ENCODE assay signal across 8 mouse cellular contexts in the genomic region with DNA sequence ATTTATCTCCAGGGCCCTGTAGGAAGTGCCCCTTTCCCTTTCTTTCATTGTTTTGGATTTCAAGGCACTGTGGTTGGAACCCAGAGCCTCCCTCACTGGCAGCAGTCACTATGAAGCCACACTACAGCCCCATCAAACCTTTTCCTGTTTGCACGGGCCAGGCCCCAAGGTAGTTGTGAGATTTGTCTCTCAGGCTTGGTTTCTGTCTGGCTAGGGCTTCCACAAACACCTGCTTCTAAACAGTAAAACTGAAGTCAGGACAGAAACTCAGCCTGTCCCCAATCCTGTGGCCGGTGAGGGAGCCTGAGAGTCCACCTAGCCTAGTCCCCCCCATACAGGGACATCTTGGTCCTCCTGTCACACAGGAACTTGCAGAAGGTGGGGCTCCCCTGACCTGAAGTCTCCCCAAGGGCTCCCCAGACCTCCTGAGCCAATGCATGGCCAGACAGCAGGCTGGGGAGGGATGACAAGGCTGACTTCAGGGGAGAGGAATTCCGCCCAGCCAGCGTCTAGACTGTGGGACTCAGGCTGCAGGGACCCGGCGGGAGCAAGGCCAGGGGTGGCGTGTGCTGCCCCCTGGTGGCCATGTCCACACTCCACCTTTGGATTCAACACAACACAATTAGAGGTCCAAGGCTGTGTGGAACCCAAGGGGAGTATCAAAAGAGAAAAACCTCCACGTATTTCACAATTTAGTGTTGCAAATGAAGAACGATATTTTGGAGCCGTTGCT. TPM values are rescaled to one million over a fixed set of nuclear protein-coding genes. Genes with fewer than 3 reads are reported as not detected.
A peak's percentile ranks its signal among the peaks of the same experiment; 100 is the strongest.
DNase-seq lines count a peak whose midpoint lies in the region; ATAC-seq lines count a peak whose summit lies in the region.

No protein-coding gene starts in this region.

- peaks cover 25% of the 10 kb centered on the region for H3K27me3 ChIP-seq in forebrain, embryonic 14.5 days (replicated peaks; ENCODE audit: control insufficient read depth, insufficient read depth, low read length)

- no peaks in the 10 kb centered on the region for H3K9me3 ChIP-seq in forebrain, embryonic 14.5 days (replicated peaks; ENCODE audit: control insufficient read depth, low read length)

- ATAC-seq in forebrain, embryonic 14.5 days = peak; percentile 86

- H3K4me1 ChIP-seq in forebrain, embryonic 14.5 days (ENCODE audit: control insufficient read depth, insufficient read depth, low read length) = peaks cover 2% of the 10 kb centered on the region; the same call in 1 of the 2 replicates

- DNase-seq in Muller cell, postnatal 12 days (ENCODE audit: inconsistent ontology term) = peak; percentile 95
- DNase-seq in cerebellum, adult 11-12 months = peak; percentile 78
- peak; percentile 87 for DNase-seq in forebrain, embryonic 14.5 days (ENCODE audit: low spot score)
- peak; percentile 93 for DNase-seq in heart, postnatal 4 days
- DNase-seq in layer of hippocampus, postnatal 14 days (ENCODE audit: low spot score in 2 of 2) = peak; percentile 60 to 61
- peak; percentile 91 for DNase-seq in lung, postnatal 4 days
- DNase-seq in retina, embryonic 14.5 days (ENCODE audit: low spot score) = peak; percentile 95
- peak; percentile 64 for DNase-seq in urinary bladder, adult 2 months (ENCODE audit: low spot score)

- H3K36me3 ChIP-seq in forebrain, embryonic 14.5 days (ENCODE audit: control insufficient read depth, insufficient read depth, low read length) = no peaks in the 10 kb centered on the region

- no peak overlapping the region for H3K4me3 ChIP-seq in forebrain, embryonic 14.5 days (ENCODE audit: low read depth, low read length)

- no peak overlapping the region for H3K27ac ChIP-seq in forebrain, embryonic 14.5 days (ENCODE audit: low read depth, low read length)

- no peak overlapping the region for H3K9ac ChIP-seq in forebrain, embryonic 14.5 days (ENCODE audit: low read length)

- WGBS in forebrain, embryonic 14.5 days = 15% methylated on average over 10 of the region's 10 CpGs

- no peak overlapping the region for H3K4me2 ChIP-seq in forebrain, embryonic 14.5 days (ENCODE audit: low read length)

RNA-seq across cellular contexts. Expression of gene Gng7, which starts 26.9 kb away (rescaled TPM):
- 15.3 and 20.8 TPM in 2 replicates for polyA plus RNA-seq in forebrain, embryonic 14.5 days (2014; fragmentation: Nextera tagmentation; extraction: Ambion mirVana)
- under 1 TPM; 0.38 to 0.47 TPM for total RNA-seq in heart, postnatal 4 days (2021)
- total RNA-seq in layer of hippocampus, postnatal 14 days (2021) = 100 to 1,000 TPM; 170 to 173 TPM
- polyA plus RNA-seq in urinary bladder, adult 2 months (2012; rRNA removed) = 4.2 and 5.4 TPM in 2 replicates

RNA-seq across cellular contexts. Expression of gene Diras1, which starts 37.6 kb away (rescaled TPM):
- polyA plus RNA-seq in forebrain, embryonic 14.5 days (2014; fragmentation: Nextera tagmentation; extraction: Ambion mirVana) = 19.0 and 21.0 TPM in 2 replicates
- total RNA-seq in heart, postnatal 4 days (2021) = not detected
- total RNA-seq in layer of hippocampus, postnatal 14 days (2021) = 100 to 1,000 TPM; 100 to 105 TPM
- 0.12 and 0.17 TPM in 2 replicates for polyA plus RNA-seq in urinary bladder, adult 2 months (2012; rRNA removed)

RNA-seq across cellular contexts. Expression of gene Slc39a3, which starts 49.4 kb away (rescaled TPM):
- polyA plus RNA-seq in forebrain, embryonic 14.5 days (2014; fragmentation: Nextera tagmentation; extraction: Ambion mirVana) = 20.7 and 26.9 TPM in 2 replicates
- total RNA-seq in heart, postnatal 4 days (2021) = 1 to 10 TPM; 7.6 to 7.8 TPM
- 10 to 100 TPM; 63.9 to 70.2 TPM for total RNA-seq in layer of hippocampus, postnatal 14 days (2021)
- polyA plus RNA-seq in urinary bladder, adult 2 months (2012; rRNA removed) = 25.3 and 29.3 TPM in 2 replicates

RNA-seq across cellular contexts. Expression of gene Gadd45b, which starts 58.0 kb away (rescaled TPM):
- polyA plus RNA-seq in forebrain, embryonic 14.5 days (2014; fragmentation: Nextera tagmentation; extraction: Ambion mirVana) = 5.2 and 6.2 TPM in 2 replicates
- 1 to 10 TPM; 6.4 to 9.5 TPM for total RNA-seq in heart, postnatal 4 days (2021)
- 10 to 100 TPM; 14.0 to 17.6 TPM for total RNA-seq in layer of hippocampus, postnatal 14 days (2021)
- polyA plus RNA-seq in urinary bladder, adult 2 months (2012; rRNA removed) = 17.9 and 29.9 TPM in 2 replicates

Comparison
In these comparisons a context has a peak if more than half of its experiments do, and no peak if none do; other contexts are left out.
1. RNA of gene Gng7, which starts 26.9 kb away (total RNA-seq): 170 to 173 TPM in layer of hippocampus, postnatal 14 days; 0.38 to 0.47 TPM in heart, postnatal 4 days; every median in the first group is over 100 times any median in the second.
2. RNA of gene Diras1, which starts 37.6 kb away (total RNA-seq): 100 to 105 TPM in layer of hippocampus, postnatal 14 days; not detected in heart, postnatal 4 days; every median in the first group is over 10 times any median in the second.
3. RNA of gene Slc39a3, which starts 49.4 kb away (total RNA-seq): 63.9 to 70.2 TPM in layer of hippocampus, postnatal 14 days; 7.6 to 7.8 TPM in heart, postnatal 4 days; every median in the first group is over 4 times any median in the second.
4. Peak in every context shown above with its lines, with median percentiles within 50 percentile points of each other: DNase-seq.